Mouse (Mus musculus): Measurements from ENCODE around the gene Ppdpf.
A peak's percentile ranks its signal among the peaks of the same experiment; 100 is the strongest.
"Not testable (repeated sequence)": the region's sequence is repeated elsewhere in the genome, so short reads cannot be mapped to it uniquely, and the experiment has no call there.

The Ppdpf gene

DNA sequence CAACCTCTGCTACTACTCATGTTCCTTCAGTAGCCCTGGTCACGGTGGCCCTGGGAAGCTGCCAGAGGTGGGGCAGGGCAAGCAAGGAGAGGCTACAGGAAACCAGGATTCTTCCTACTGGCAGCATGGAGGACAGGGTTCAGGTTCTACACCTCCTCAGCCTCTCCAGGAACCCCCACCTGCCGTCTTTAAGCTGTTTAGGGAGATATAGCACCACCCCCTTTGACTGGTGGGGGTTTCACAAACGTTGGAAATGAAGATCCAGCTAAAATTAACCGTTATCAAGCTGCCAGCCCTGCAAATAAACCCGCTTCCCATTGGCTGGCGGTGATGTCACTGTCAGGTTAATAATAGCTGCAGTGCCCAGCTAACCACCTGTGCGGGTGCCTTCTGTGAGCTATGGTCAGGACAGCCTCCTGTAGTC, 27.9 kb upstream of the Ppdpf start:
- DNase-seq (ENCODE audit: low spot score) = peak; percentile 76

- no peak for DNase-seq (ENCODE audit: low spot score)
These were observed 27.3 kb upstream of the Ppdpf start for GRCm38 (mm10) chr2:181159771-181160170.

- no peak for DNase-seq (ENCODE audit: low spot score)
These were observed 26.2 kb upstream of the Ppdpf start for GRCm38 (mm10) chr2:181160821-181161220.

DNA sequence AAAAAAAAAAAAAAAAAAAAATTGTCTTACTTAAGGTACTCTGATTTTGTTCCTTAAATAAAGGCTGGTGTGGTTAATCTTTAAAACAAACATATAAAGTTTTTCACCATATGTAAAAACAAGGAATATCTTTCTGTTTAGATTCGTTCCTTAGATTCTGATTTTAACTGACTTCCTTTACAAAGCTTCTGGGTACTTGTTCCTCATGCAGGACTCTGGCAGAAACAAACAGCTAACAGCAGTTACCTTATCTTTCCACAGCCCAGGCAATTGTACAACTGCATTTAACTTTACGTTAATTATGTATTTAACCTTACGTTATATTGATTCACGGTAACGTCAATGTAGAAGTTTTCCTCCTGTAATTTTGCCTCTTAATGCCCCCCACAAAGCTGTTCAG, 20.6 kb upstream of the Ppdpf start:
- DNase-seq (ENCODE audit: low spot score) = no peak

DNA sequence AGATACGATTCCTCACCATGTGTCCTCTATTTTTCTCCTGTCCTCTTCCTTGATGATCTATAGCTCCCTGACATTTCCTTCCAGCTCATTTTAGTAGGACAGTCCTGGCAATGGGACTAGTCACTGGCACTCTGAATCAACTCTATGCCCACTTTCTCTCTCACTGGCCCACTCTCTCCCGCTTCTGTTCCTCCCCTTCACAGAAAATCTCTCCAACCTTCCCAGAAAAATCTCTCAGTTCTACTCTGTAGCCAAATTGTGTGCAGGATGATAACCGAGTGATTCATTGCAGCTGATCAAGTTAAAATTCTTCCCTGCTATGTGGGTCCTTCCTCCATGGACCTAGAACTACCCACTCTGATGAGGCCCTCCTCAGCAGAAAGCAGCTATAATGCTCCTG, 12.4 kb upstream of the Ppdpf start:
- no peak for DNase-seq (ENCODE audit: low spot score)

- no peak for DNase-seq (ENCODE audit: low spot score)
These were observed 9.0 kb upstream of the Ppdpf start for GRCm38 (mm10) chr2:181178015-181178414.

DNA sequence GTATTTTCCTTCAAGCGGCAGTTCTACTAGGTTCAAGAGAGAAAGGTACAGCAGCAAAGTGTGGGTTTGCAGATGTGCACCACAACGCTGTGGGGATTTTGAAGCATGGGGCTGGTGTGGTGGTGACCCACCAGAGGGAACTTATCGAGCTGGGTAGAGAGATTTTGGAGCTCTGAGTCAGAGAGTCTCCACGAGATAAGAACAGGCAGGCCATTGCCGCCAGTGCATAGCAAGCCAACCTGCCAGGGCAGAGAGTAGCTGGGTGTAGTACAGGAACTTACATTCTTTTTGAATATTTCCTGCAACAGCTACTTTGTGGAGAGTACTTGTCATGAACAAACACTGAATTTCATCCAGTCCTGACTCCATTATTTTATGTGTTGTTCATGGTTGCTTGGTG, 8.6 kb upstream of the Ppdpf start:
- no peak for DNase-seq (ENCODE audit: low spot score)

DNA sequence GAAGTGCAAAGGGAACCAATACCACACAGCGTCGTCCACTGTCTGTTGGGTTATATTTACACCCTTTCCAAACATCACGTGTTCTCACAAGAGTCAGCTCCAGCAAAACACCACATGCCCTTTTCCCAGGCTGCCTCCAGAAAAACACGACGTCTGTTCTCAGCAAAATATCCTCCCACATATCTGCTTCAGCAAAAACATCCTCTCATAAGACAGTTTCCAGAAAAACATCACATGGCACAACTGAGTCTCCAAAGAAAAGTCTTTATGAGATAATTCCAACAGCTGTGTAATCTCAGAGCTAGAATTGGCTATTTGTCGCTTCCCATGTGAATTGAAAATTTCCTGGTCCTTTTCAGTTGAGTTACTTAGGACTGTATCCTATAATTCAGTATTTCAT, 6.1 kb upstream of the Ppdpf start:
- DNase-seq (ENCODE audit: low spot score) = no peak

GRCm38 (mm10) chr2:181186635-181187034, 412 bp upstream of the Ppdpf start:
- peak; percentile 79 for DNase-seq (ENCODE audit: low spot score)

- DNase-seq (ENCODE audit: low spot score) = no peak
These were observed 1.6 kb downstream of the Ppdpf start for GRCm38 (mm10) chr2:181188681-181189080.

DNA sequence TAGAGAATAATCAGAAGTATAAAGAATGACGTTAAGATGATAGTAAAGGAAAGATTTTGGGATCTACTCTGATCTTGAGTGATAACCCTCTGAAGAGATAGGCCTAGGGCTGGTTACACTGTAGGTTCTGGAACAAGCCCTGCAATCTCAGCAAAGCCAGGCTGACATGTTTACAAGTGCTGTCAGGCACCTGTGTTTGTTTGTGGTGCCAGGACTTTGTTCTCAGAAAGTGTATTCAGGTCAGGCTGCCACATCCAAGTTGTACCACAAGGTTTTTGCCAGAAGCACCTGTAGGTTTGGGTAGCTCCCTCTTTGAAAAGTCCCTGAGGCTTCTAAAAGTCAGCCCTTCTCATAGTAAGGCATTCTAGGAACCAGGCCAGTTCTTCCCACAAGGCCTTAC, 2.3 kb downstream of the Ppdpf start:
- no peak for DNase-seq (ENCODE audit: low spot score)

- not testable (repeated sequence) for DNase-seq (ENCODE audit: low spot score)
These were observed 4.3 kb downstream of the Ppdpf start for GRCm38 (mm10) chr2:181191385-181191784.

DNA sequence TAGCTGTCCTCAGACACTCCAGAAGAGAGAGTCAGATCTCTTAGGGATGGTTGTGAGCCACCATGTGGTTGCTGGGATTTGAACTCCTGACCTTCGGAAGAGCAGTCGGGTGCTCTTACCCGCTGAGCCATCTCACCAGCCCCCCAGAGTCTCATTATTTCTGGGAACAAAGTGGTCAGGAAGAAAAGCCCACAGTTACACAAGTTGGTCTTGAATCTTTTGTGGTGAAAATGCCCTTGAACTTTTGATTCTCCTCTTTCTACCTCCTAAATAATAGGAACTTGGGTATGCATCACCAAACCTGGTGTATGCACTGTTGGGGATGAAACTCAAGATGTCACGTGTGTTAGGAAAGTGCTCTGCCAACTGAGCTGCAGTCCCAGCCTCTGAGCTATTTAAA, 4.9 kb downstream of the Ppdpf start:
- no peak for DNase-seq (ENCODE audit: low spot score)

GRCm38 (mm10) chr2:181193044-181193443, 6.0 kb downstream of the Ppdpf start:
- DNase-seq (ENCODE audit: low spot score) = no peak

- DNase-seq (ENCODE audit: low spot score) = no peak
These were observed 9.7 kb downstream of the Ppdpf start for GRCm38 (mm10) chr2:181196628-181197300.

DNA sequence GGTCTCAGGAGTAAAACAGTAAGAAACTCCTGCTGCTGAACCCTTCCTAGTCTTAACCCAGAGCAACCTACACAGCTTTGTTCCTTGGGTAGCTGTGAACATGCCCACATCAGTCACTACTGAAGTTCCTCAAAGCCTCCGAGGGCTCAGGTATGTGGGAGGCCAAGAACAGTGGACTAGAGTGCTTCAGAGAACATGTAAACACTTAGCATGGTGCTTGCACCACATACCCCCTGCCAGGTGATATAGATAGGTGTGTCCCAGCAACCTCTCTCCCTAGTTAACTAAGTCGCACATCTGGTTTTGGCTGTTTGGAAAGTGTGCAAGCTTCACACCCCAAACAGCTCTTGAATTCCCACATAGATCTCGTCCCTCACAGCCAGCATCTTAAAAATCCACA, 14.6 kb downstream of the Ppdpf start:
- no peak for DNase-seq (ENCODE audit: low spot score)

DNA sequence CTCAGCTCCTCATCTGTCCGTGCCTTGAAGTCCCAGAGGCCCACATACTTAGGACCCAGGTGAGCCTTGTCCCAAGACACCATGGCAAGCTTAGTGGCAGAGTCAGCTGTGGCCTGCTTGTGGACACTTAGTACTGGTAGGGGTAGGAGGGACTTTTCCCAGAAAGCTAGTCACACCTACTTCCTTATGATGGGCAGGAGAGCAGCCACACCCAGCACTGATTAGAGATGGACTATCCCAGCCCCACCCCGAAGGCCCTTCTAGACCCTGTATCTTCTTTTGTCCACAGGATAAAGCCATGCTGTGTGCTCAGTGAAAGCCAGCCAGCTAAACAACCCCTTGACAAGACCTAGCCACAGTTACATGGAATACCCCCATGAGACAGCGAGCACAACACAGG, 15.4 kb downstream of the Ppdpf start, which contains the start of gene Ptk6:
Ptk6 (minus strand) TSS at position 368 of the 400 bp plus-strand sequence.
- DNase-seq (ENCODE audit: low spot score) = no peak

DNA sequence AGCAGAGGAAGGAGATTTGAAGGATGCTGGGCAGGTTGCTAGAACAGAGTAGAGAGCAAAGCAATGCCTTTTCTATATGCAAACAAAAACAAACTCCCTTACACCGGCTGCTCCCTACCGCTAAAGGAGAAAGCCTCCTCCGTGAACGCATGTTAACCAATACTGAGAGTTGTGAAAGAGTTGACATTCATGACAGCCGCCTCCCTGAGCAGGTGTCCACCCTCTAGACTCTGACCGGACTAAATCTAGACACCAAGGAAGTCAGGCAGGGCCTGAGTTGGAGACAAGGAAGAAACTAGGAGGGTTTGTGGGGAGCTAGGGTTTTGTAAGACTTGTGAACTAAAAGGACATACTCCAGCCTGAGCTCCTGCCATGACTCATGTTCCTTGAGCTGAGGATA, 15.8 kb downstream of the Ppdpf start:
- no peak for DNase-seq (ENCODE audit: low spot score)

DNA sequence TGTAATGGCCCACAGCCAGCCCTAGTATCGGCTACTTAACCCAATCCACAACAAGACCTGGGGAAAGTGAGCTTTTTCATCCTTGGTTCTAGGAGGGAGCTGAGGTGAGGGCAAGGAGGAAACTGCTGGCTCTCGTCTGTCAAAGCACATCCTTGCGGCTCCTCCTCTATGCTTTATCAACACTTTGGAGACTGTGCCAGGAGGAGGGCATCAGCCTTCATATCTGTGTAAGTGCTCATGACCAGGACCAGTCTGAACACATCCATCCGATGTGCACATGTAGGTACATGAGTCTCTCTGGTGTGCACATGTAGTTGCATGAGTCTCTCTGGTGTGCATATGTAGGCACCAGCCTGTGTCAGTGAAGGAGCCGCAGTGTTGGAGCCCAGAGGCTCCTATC, 18.6 kb downstream of the Ppdpf start:
- no peak for DNase-seq (ENCODE audit: low spot score)

DNA sequence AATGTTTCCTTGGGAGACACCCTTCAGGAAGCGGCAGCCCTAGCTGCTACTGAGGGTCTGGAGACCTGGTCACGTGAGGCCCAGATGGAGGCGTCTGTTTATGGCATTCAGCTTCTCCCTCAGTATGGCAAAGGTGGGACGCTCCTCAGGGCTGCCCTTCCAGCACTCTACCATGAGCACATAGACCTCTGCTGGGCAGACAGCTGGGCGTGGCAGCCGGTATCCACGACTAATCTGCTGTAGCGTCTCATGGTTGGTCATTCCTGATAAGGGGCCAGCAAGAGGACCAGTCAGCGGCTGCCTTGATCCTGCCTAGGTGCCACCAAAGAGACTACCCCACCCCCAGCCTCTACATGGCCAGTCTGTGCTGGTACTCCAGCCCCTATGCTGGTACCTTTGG, 19.1 kb downstream of the Ppdpf start:
- no peak for DNase-seq (ENCODE audit: low spot score)

GRCm38 (mm10) chr2:181212389-181213020, 25.5 kb downstream of the Ppdpf start:
- DNase-seq (ENCODE audit: low spot score) = no peak

DNA sequence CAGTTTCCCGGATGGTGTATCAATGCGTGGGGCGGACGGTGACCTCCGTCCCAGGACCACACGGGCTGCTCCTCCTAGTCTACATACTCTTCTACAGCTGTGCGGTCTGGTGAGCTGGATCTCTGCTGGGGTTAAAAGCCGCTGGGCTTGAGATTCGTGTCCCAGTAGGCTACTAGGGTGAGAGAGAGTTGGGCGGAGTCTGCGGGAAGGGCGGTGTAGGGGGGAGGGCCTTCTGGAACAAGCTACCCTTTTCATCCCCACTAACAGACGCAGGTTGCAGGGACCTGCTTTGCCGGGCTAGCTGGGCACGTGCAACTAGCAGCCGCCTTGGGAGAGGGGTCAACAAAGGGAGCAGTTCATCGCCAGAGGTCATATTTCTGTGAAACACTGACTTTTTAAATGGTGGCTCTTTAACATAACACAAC, 26.0 kb downstream of the Ppdpf start, which contains the start of gene Srms:
Srms (minus strand) TSS at position 165 of the 425 bp plus-strand sequence.
- no peak for DNase-seq (ENCODE audit: low spot score)

- DNase-seq (ENCODE audit: low spot score) = no peak
These were observed 29.0 kb downstream of the Ppdpf start for GRCm38 (mm10) chr2:181216037-181216436.

Measured in left cerebral cortex, adult 11 months (tissue).